Mouse (Mus musculus) embryonic fibroblast, embryonic 13.5 days (primary cell): Measurements from ENCODE around the gene Acss3.

Experiments used
- CTCF ChIP-seq: IDR thresholded peaks from 2 replicates; pipeline ENCODE4 v1.5.1; 2011; ENCODE audit warnings: mild to moderate bottlenecking, control low read depth, low read length, moderate library complexity, borderline replicate concordance; ENCODE audit not compliant: insufficient read depth
- POLR2A ChIP-seq: IDR thresholded peaks from 2 replicates; pipeline ENCODE4 v1.6.1; 2011; ENCODE audit warnings: low read depth, mild to moderate bottlenecking, control low read depth, low read length, moderate library complexity

DNA sequence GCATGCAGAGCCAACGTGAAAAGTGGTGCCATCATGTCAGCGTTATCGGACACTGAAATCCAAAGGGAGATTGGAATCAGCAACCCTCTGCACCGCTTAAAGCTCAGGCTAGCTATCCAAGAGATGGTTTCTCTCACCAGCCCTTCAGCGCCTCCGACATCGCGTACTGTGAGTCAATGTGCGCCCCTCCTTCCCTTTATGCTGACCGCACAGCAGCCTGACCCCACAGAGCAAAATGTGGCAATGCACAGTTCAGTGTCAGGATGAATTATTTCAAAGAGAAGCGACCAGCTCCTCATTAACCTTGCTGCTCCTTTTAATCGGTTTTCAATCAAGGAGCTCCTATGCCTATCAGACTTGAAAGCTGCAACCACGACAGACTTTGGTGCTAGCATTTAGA, 227.1 kb downstream of the Acss3 start:
- TF ChIP-seq POLR2A (no peak), CTCF (no peak)
